Mouse (Mus musculus) right cerebral cortex, postnatal 4 days (tissue): Measurements from ENCODE around the gene Txnl4b.
A peak's percentile ranks its signal among the peaks of the same experiment; 100 is the strongest.

Source experiments
- DNase-seq: peaks from one replicate; pipeline ENCODE4 v3.0.0-alpha.2; 2022

Gene Txnl4b

GRCm38 (mm10) chr8:109565498-109566333 lies at the start of gene Txnl4b, which contains the start of gene Dhx38:
Gene Txnl4b (plus strand): TSS chr8:109565892.
Gene Dhx38 (minus strand): TSS chr8:109565861.
- peak; percentile 96 for DNase-seq

- no peak for DNase-seq
Measured at GRCm38 (mm10) chr8:109524008-109524407, 41.7 kb upstream of the Txnl4b start.

GRCm38 (mm10) chr8:109535140-109535990 lies 30.3 kb upstream of the Txnl4b start:
- DNase-seq = peak; percentile 61

DNA sequence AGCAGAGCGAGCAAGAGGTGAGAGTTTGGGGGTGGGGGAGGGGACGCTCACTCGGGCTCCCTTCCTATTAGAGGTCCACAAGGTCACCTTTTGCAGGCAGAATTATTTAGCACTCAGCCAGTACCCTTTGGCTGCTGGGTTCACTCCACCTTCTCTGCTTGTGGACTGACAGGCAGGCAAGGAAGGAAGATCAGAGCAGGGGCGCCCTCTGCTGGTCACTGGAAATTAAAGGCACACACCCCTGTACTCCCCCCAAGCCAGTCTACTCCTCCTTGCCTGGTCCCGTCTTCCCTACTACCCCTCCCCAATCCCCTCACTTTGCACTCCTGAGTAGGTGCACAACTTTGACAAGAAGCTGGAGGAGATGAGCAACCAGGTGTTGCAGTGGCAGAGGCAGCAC lies 29.0 kb upstream of the Txnl4b start:
- peak; percentile 90 for DNase-seq

DNA sequence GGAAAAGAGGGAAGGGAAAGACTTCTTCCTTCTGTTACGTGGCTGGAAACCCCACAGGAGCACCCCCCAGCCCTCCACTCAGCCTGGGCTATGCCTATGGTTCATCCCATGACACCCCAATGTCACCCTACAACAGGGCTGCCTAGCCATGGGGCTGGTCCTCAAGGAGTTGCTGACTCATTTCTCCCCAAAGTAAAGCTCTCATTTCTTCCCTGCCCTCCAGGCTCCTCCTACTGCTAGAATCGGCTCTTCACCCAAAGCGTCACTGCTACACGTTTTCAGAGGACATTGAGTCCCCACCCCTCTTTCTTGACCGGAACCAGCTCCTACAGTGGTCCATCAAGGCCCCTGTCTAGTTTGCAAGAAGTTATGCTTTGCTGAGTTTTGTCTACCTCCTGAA lies 23.5 kb upstream of the Txnl4b start:
- no peak for DNase-seq

DNA sequence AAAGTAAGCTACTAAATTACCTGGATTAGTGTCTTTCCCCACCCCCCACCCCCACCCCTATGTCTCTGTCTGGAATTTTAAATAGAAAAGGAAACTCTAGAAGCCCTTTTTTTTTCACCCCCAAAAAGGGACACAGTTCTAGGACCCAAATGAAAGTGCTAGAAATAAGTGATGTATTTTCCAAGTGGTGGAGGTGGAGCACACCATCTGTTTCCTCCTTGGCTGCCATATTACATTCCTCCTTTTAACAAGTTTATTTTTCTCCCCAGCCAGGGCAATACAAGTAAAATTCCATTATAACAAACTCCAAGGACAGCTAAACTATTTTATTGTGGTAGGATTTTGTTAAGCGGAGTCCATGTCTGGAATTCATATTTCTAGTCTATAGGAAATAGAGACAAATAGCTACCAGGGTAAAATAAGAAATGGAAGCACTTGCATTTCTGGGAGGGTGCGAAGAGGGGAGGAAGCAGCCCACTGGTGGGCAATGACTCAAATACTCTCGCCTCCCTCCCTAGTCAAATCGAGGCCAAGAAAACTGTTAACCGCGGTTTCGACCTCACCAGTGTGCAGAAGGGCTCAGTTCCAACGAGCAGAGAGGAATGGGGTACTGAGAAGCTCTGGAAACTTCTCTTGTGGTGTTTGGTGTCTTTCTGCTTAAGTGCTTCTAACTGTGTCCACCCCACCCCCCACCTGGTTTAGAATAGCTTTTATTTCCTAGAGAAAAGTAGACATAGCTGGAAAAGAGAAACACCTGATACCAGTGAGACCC lies 22.8 kb upstream of the Txnl4b start:
- no peak for DNase-seq

DNA sequence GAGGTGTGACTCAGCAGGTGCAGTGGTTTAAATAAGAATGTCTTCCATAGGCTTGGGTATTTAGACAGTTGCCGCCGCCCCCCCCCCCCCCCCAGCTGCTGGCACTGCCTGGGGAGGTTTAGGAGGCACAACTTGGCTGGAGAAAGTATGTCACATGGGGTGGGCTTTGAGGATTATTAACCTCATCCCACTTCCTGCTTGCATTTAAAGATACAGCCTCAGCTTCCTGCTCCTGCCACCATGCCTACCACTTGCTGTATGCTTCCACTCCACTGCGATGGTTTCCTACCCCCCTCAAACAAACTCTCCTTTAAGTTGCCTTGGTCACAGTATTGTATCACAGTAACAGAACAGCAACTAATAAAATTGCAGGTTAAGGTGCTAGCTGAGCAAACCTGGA lies 21.6 kb upstream of the Txnl4b start:
- no peak for DNase-seq

- peak; percentile 23 for DNase-seq
Measured at GRCm38 (mm10) chr8:109551663-109552062, 14.0 kb upstream of the Txnl4b start.

GRCm38 (mm10) chr8:109563881-109564280 lies 1.8 kb upstream of the Txnl4b start:
- no peak for DNase-seq

DNA sequence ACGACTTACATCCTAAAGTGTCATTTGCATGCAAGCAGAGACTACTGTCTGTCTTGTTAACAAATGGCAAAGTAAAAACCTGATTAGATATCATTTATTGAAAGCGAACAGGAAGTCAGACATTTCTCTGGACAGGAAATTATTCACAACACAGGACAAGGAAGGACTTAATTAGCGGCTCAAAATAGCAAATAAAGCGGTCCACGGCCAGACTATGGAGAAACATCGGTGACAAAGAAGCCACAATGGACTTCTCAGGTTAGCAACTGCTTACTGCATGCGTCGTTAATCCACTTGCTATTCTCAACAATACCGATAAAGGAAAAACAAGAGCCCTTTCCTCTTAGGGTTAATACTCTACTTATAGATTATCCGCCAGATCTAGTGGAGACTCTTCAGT lies 926 bp upstream of the Txnl4b start:
- DNase-seq = no peak

DNA sequence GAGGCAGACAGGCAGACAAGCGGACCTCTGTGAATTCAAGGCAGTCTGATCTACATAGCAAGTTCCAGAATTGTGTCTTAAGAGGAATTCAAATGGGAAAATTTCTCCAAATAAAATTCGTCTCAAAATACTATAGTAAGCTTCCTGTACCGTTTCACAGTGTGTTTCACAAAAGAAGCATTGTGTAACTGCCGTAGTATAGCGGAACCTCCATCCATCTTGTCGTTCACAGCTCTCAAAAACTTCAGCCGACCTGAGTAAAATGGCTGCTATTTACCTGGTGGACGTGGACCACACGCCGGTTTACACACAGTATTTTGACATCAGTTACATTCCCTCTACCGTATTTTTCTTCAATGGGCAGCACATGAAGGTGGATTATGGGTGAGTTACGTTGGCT lies 5.4 kb downstream of the Txnl4b start:
- DNase-seq = no peak

DNA sequence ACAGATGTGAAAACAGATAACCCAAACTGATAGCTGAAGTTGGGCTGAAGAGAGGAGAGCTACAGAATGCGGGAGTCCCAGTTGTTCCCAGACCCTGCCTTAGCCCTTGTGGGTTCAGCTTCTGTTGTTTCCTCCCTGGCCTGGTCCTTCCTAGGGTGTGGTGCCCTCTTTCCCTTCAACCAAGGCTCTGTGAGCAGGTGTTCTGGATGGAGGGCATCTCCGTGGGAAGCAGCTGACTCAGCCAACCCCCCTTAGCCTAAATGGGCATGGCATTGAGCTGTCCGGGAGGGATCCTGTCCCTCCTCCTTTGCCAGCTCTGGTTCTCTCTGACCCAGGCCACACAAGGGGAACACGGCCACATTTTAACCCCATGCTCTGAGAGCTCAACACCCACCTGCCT lies 10.6 kb downstream of the Txnl4b start:
- DNase-seq = no peak

- no peak for DNase-seq
Measured at GRCm38 (mm10) chr8:109578900-109579301, 13.2 kb downstream of the Txnl4b start, which contains the start of gene Hp. Gene Hp (minus strand): TSS chr8:109579172.

DNA sequence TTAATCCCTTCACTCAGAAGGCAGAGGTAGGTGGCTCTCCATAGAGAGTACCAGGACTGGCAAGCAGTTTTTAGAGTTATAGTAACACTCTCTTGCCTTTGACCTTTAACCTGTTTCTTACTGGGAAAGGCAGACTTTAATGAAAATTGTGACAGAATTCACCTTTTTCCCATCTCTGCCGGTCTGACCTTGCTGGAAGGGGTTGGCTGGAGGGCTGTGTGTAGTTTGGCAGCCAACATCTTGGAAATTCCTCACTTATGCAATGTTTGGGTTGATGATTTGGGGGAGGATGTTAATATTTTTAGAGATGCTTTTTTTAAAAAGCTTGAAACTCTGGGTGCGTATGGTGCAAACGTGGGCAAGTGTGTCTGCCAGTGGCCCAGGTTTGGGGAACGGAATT lies 18.6 kb downstream of the Txnl4b start:
- DNase-seq = no peak

DNA sequence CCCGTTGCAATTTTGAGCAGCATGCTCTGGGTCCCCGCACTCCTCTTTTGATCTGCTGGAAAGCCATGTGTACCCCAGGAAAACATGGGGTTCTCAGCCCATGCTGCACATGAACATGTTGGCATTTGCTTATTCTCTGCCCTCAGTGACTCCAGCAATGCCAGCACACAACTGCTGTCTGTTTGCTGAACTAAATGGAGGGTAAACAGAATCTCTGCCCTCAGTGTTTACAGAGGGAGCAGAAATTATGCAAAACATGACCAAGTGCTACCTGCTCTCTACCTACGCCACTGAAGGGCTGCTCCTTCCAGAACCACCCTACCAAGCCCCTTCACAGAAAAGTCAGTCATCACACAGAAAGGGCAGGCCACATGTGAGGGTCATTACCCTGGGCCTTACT lies 19.1 kb downstream of the Txnl4b start:
- DNase-seq = no peak

DNA sequence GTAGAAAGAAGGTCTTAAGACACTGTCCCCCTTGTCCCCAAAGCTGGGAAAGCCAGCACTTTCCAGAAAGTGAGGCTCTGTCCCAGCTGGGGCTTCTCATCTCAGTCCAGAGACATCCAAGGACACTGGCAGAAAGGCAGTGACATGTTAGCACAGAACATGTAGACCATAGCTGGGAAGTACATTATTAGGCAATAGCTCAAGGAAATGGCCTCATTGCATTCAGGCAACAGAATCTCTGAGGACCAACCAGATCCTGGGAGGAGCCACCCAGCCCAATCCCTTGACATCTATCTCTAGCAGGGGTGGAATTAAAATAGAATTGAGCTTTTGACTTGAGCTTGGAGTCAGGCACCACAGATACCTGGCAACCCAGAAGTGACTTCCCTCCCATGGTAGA lies 20.0 kb downstream of the Txnl4b start:
- no peak for DNase-seq

GRCm38 (mm10) chr8:109586972-109587504 lies 21.3 kb downstream of the Txnl4b start:
- DNase-seq = no peak

- DNase-seq = no peak
Measured at GRCm38 (mm10) chr8:109590901-109591300, 25.2 kb downstream of the Txnl4b start.

DNA sequence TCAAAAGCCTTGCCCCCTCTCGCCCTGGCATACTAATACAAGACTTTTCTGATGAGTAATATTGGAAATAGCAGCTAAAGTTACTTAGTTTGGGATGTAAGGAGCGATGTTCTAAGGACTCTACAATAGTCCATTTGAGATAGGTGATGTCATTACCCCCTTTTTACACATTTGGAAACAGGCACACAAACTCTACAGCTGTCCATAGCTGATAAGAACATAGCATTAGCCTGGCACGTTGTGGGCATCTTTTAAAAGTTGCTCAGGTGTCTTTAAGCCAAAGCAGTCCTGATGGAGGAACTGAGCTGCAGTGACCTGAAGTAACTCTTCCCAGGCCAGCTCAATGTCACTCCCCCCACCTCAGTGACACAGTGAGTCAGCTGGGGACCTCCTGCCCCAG lies 25.7 kb downstream of the Txnl4b start:
- no peak for DNase-seq

DNA sequence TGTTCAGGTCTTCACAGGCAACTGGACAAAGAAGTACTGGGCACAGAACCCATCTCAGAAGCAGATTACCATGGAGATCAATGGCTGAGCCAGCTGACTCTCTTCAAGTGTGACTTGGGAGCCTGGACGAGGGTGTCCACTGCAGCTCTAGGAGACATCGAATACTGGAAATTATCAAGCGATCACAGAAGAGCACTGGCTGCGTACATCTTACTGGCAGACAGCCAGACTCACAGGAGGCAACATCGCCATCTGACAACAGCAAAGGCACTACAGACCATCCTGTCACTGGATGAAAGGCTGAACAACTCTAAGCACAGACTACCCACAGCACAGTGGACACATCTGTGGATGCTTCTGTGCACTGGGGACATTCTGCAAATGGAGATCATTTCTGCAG lies 26.5 kb downstream of the Txnl4b start:
- no peak for DNase-seq

GRCm38 (mm10) chr8:109593117-109593788 lies 27.6 kb downstream of the Txnl4b start:
- DNase-seq = no peak

DNA sequence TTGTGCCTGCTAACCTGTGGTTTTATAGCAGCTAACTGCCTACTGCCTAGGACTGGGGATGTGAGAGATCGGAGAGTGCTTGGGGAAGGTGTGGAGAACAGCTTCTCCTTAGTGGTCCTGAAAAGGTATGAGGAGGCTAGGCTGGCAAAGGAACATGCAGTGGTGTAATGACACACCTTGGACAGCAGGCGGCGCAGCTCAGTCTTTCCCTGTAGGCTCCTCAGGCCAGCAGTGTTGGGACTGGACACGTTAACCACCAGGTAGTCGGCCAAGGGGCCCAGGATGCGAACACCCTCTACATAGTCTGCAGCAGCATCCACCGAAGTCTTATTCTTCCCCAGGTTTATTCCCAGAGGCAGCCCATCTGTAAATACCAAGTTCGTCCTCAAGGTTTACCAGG lies 30.2 kb downstream of the Txnl4b start:
- peak; percentile 60 for DNase-seq
